Mouse (Mus musculus) olfactory bulb, adult 2 months (tissue): ENCODE measurements at regions not wholly inside any gene's neighbourhood (a gene's known extent, or its start where the extent isn't known, plus 50 kb on each side); places are given as distances from the start of the nearest gene placed in this dataset.

Experiments
- CTCF ChIP-seq: fragments of 200-500 bp; IDR thresholded peaks from 2 replicates; pipeline ENCODE4 v1.5.1; 2012; ENCODE audit warnings: low read depth, mild to moderate bottlenecking, low read length, moderate library complexity; ENCODE audit not compliant: insufficient read depth
- POLR2A ChIP-seq: fragments of 200-500 bp; IDR thresholded peaks from 2 replicates; pipeline ENCODE4 v1.6.1; 2012; ENCODE audit warnings: mild to moderate bottlenecking, low read depth, low read length, moderate library complexity; ENCODE audit not compliant: insufficient read depth

DNA sequence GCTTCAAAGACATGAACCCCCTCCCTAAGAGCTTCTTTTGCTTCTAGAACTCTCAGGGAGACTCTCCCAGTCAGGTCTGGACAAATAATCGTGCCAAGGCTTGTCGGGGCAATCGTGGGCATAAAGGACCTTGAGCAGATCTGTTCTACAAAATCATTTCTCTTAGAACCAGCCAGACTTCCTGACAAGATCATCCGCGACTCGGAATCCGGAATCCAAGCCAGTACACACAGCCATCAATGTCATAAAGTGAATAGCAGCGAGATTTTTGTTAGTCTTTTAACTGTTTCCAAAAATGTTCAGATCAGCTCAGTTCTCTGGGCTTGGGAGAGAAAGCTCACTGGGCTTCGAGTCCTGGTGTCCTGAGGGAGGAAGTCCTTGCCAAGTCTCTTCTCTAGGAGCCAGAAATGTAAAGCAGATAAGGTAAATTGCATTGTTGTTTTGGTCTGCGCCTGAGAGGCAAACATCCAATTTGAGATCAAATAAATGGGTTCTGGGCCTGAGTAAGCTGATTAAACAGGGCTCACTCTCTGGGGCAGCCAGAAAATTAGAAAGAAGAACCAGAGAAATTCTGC lies 92.9 kb upstream of the Fam78b start:
- TF ChIP-seq CTCF: no peak
- no peak for TF ChIP-seq POLR2A
